ENCODE assay signal across 30 mouse cellular contexts in genomic region chr4:53495646-53496045, GRCm38 (mm10). TPM values are rescaled to one million over a fixed set of nuclear protein-coding genes. Genes with fewer than 3 reads are reported as not detected.
DNase-seq lines count a peak whose midpoint lies in the region; ATAC-seq and TF ChIP-seq lines count a peak whose summit lies in the region.
"Had no signal": no experiment of that assay in that cellular context is flagged by ENCODE, and none has a peak within 500 bp of the region (broad histone marks: within the 10 kb centered on the region; RNA-seq: fewer than 3 reads in every experiment).

No protein-coding gene starts in this region.

- no peaks in the 10 kb centered on the region for H3K9me3 ChIP-seq in heart, embryonic 13.5 days
- H3K9me3 ChIP-seq in heart, embryonic 11.5 days (replicated peaks; ENCODE audit: control insufficient read depth, low read length): no peaks in the 10 kb centered on the region
- H3K9me3 ChIP-seq in midbrain, embryonic 11.5 days (ENCODE audit: control insufficient read depth, low read length): no peaks in the 10 kb centered on the region
- no peaks in the 10 kb centered on the region for H3K9me3 ChIP-seq in midbrain, embryonic 15.5 days
- no peaks in the 10 kb centered on the region for H3K9me3 ChIP-seq in midbrain, embryonic 16.5 days (replicated peaks; ENCODE audit: control insufficient read depth, low read length, poor library complexity, severe bottlenecking)
- H3K9me3 ChIP-seq in midbrain, postnatal 0 days (ENCODE audit: low read length): no peaks in the 10 kb centered on the region
- no peaks in the 10 kb centered on the region for H3K9me3 ChIP-seq in hindbrain, embryonic 14.5 days (ENCODE audit: control insufficient read depth, low read length)
- H3K9me3 ChIP-seq: embryonic facial prominence, embryonic 10.5 days; embryonic facial prominence, embryonic 13.5 days; forebrain, embryonic 15.5 days; heart, embryonic 10.5 days; heart, embryonic 15.5 days; hindbrain, embryonic 10.5 days; hindbrain, embryonic 13.5 days had no signal

- no peak for ATAC-seq in heart, embryonic 13.5 days (ENCODE audit: extremely low read depth, insufficient number of reproducible peaks, low FRiP score, low TSS enrichment)
- no peak for ATAC-seq in heart, embryonic 11.5 days (replicated peaks; ENCODE audit: insufficient number of reproducible peaks, low FRiP score, low TSS enrichment)
- peak; percentile 72 for ATAC-seq in midbrain, embryonic 11.5 days (ENCODE audit: low FRiP score)
- ATAC-seq in midbrain, embryonic 15.5 days (replicated peaks): no peak
- peak; percentile 47; the same call in 1 of the 2 replicates for ATAC-seq in midbrain, embryonic 16.5 days
- ATAC-seq in midbrain, postnatal 0 days (ENCODE audit: low FRiP score): no peak
- no peak for ATAC-seq in hindbrain, embryonic 14.5 days (ENCODE audit: low FRiP score)
- ATAC-seq: CD4-positive, CD25-positive, alpha-beta regulatory T cell, adult 4 months; forebrain, embryonic 15.5 days; hindbrain, postnatal 0 days had no signal

- H3K36me3 ChIP-seq in heart, embryonic 13.5 days: no peaks in the 10 kb centered on the region; the same call in 1 of the 2 replicates
- no peaks in the 10 kb centered on the region; the same call in 1 of the 2 replicates for H3K36me3 ChIP-seq in heart, embryonic 11.5 days (ENCODE audit: control insufficient read depth, insufficient read depth, low read length)
- no peaks in the 10 kb centered on the region for H3K36me3 ChIP-seq in midbrain, embryonic 11.5 days (ENCODE audit: control insufficient read depth, insufficient read depth, low read length)
- no peaks in the 10 kb centered on the region for H3K36me3 ChIP-seq in midbrain, embryonic 15.5 days (replicated peaks)
- no peaks in the 10 kb centered on the region for H3K36me3 ChIP-seq in midbrain, embryonic 16.5 days (ENCODE audit: control insufficient read depth, insufficient read depth, low read length)
- no peaks in the 10 kb centered on the region for H3K36me3 ChIP-seq in midbrain, postnatal 0 days (ENCODE audit: insufficient read depth, low read length)
- no peaks in the 10 kb centered on the region for H3K36me3 ChIP-seq in hindbrain, embryonic 14.5 days (replicated peaks; ENCODE audit: control insufficient read depth, insufficient read depth)
- H3K36me3 ChIP-seq: embryonic facial prominence, embryonic 10.5 days; embryonic facial prominence, embryonic 13.5 days; forebrain, embryonic 15.5 days; heart, embryonic 10.5 days; heart, embryonic 15.5 days; hindbrain, embryonic 10.5 days; hindbrain, embryonic 13.5 days had no signal

- DNase-seq in midbrain, embryonic 11.5 days (ENCODE audit: low spot score, missing footprints): no peak
- DNase-seq in midbrain, postnatal 0 days (ENCODE audit: low spot score): no peak
- peak; percentile 38 for DNase-seq in retina, postnatal 1 day
- no peak for DNase-seq in hindbrain, embryonic 14.5 days (ENCODE audit: low spot score)
- DNase-seq: adrenal gland, adult 2 months; adrenal gland, postnatal 14 days; cerebellum, adult 11-12 months; cerebellum, adult 8-10 months; cerebellum, postnatal 10 days; cerebellum, postnatal 36 days; embryo, embryonic 11 days; gastrocnemius, postnatal 10 days; gastrocnemius, postnatal 36 days; heart, adult 2 months; heart, postnatal 10 days; heart, postnatal 36 days had no signal

- no peak for TF ChIP-seq CTCF in midbrain, postnatal 0 days (IDR thresholded peaks at IDR 0.05)

- no peak overlapping the region for H3K4me3 ChIP-seq in heart, embryonic 13.5 days
- H3K4me3 ChIP-seq in heart, embryonic 11.5 days (ENCODE audit: low read depth, low read length): no peak overlapping the region
- no peak overlapping the region for H3K4me3 ChIP-seq in midbrain, embryonic 11.5 days (ENCODE audit: low read depth, low read length)
- H3K4me3 ChIP-seq in midbrain, embryonic 15.5 days: no peak overlapping the region
- H3K4me3 ChIP-seq in midbrain, embryonic 16.5 days (ENCODE audit: low read depth, low read length): no peak overlapping the region
- no peak overlapping the region for H3K4me3 ChIP-seq in midbrain, postnatal 0 days (ENCODE audit: low read depth, low read length)
- no peak overlapping the region for H3K4me3 ChIP-seq in hindbrain, embryonic 14.5 days (replicated peaks; ENCODE audit: low read length)
- H3K4me3 ChIP-seq: embryonic facial prominence, embryonic 10.5 days; embryonic facial prominence, embryonic 13.5 days; erythroblast, embryonic 14.5 days; forebrain, embryonic 15.5 days; heart, adult 2 months; heart, embryonic 10.5 days; heart, embryonic 15.5 days; hindbrain, embryonic 10.5 days; hindbrain, embryonic 13.5 days had no signal

- H3K27me3 ChIP-seq in heart, embryonic 13.5 days (replicated peaks): no peaks in the 10 kb centered on the region
- no peaks in the 10 kb centered on the region for H3K27me3 ChIP-seq in heart, embryonic 11.5 days (ENCODE audit: control insufficient read depth, insufficient read depth, low read length)
- no peaks in the 10 kb centered on the region for H3K27me3 ChIP-seq in midbrain, embryonic 11.5 days (ENCODE audit: control insufficient read depth, insufficient read depth, low read length)
- no peaks in the 10 kb centered on the region for H3K27me3 ChIP-seq in midbrain, embryonic 15.5 days (replicated peaks)
- no peaks in the 10 kb centered on the region for H3K27me3 ChIP-seq in midbrain, embryonic 16.5 days (ENCODE audit: control insufficient read depth, insufficient read depth, low read depth, low read length)
- no peaks in the 10 kb centered on the region for H3K27me3 ChIP-seq in midbrain, postnatal 0 days (ENCODE audit: insufficient read depth, low read length)
- H3K27me3 ChIP-seq in hindbrain, embryonic 14.5 days (ENCODE audit: control insufficient read depth, insufficient read depth, low read length): no peaks in the 10 kb centered on the region
- H3K27me3 ChIP-seq: embryonic facial prominence, embryonic 13.5 days; forebrain, embryonic 15.5 days; heart, embryonic 15.5 days; hindbrain, embryonic 13.5 days had no signal

- WGBS in heart, embryonic 13.5 days: 27% methylated on average over 2 of the region's 2 CpGs
- WGBS in heart, embryonic 11.5 days (ENCODE audit: insufficient replicate concordance): 40% methylated on average over 2 of the region's 2 CpGs
- 23% methylated on average over 2 of the region's 2 CpGs for WGBS in midbrain, embryonic 11.5 days
- WGBS in midbrain, embryonic 15.5 days: 13% methylated on average over 2 of the region's 2 CpGs
- WGBS in midbrain, embryonic 16.5 days: 8% methylated on average over 2 of the region's 2 CpGs
- 17% methylated on average over 2 of the region's 2 CpGs for WGBS in midbrain, postnatal 0 days
- 49% methylated on average over 2 of the region's 2 CpGs for WGBS in hindbrain, embryonic 14.5 days

- no peak overlapping the region for H3K9ac ChIP-seq in heart, embryonic 13.5 days
- no peak overlapping the region for H3K9ac ChIP-seq in heart, embryonic 11.5 days (ENCODE audit: low read depth, low read length)
- H3K9ac ChIP-seq in midbrain, embryonic 11.5 days (ENCODE audit: low read length): no peak overlapping the region
- no peak overlapping the region for H3K9ac ChIP-seq in midbrain, embryonic 15.5 days
- H3K9ac ChIP-seq in midbrain, embryonic 16.5 days (ENCODE audit: low read depth, low read length): no peak overlapping the region
- H3K9ac ChIP-seq in midbrain, postnatal 0 days (replicated peaks; ENCODE audit: low read length, poor library complexity, severe bottlenecking): no peak overlapping the region
- no peak overlapping the region for H3K9ac ChIP-seq in hindbrain, embryonic 14.5 days
- H3K9ac ChIP-seq: embryonic facial prominence, embryonic 13.5 days; forebrain, embryonic 15.5 days; heart, embryonic 15.5 days; hindbrain, embryonic 13.5 days had no signal

- H3K27ac ChIP-seq in heart, embryonic 13.5 days (replicated peaks): 0 out of 2 replicates have a peak overlapping the region, but pooled peaks have one; percentile 9
- no peak overlapping the region for H3K27ac ChIP-seq in heart, embryonic 11.5 days (ENCODE audit: low read depth, low read length)
- no peak overlapping the region for H3K27ac ChIP-seq in midbrain, embryonic 11.5 days (ENCODE audit: low read depth, low read length)
- no peak overlapping the region for H3K27ac ChIP-seq in midbrain, embryonic 15.5 days
- H3K27ac ChIP-seq in midbrain, embryonic 16.5 days (ENCODE audit: low read length): no peak overlapping the region
- H3K27ac ChIP-seq in midbrain, postnatal 0 days (ENCODE audit: low read depth, low read length): no peak overlapping the region
- no peak overlapping the region for H3K27ac ChIP-seq in hindbrain, embryonic 14.5 days
- H3K27ac ChIP-seq: embryonic facial prominence, embryonic 10.5 days; embryonic facial prominence, embryonic 13.5 days; forebrain, embryonic 15.5 days; heart, adult 2 months; heart, embryonic 10.5 days; heart, embryonic 15.5 days; hindbrain, embryonic 10.5 days; hindbrain, embryonic 13.5 days; hindbrain, postnatal 0 days had no signal

- H3K4me2 ChIP-seq in heart, embryonic 13.5 days: no peak overlapping the region
- H3K4me2 ChIP-seq in heart, embryonic 11.5 days: no peak overlapping the region
- H3K4me2 ChIP-seq in midbrain, embryonic 11.5 days: no peak overlapping the region
- H3K4me2 ChIP-seq in midbrain, embryonic 15.5 days: no peak overlapping the region
- H3K4me2 ChIP-seq in midbrain, embryonic 16.5 days (ENCODE audit: low read length): no peak overlapping the region
- H3K4me2 ChIP-seq in midbrain, postnatal 0 days (ENCODE audit: low read depth, low read length, poor library complexity, severe bottlenecking): no peak overlapping the region
- H3K4me2 ChIP-seq in hindbrain, embryonic 14.5 days (replicated peaks): no peak overlapping the region
- H3K4me2 ChIP-seq: embryonic facial prominence, embryonic 13.5 days; forebrain, embryonic 15.5 days; heart, embryonic 15.5 days; hindbrain, embryonic 13.5 days had no signal

- peaks cover 21% of the 10 kb centered on the region for H3K4me1 ChIP-seq in heart, embryonic 13.5 days
- peaks cover 13% of the 10 kb centered on the region for H3K4me1 ChIP-seq in heart, embryonic 11.5 days (ENCODE audit: control insufficient read depth, insufficient read depth, low read length)
- H3K4me1 ChIP-seq in midbrain, embryonic 11.5 days (ENCODE audit: control insufficient read depth, insufficient read depth, low read length): peaks cover 6% of the 10 kb centered on the region
- H3K4me1 ChIP-seq in midbrain, embryonic 15.5 days: peaks cover 9% of the 10 kb centered on the region; the same call in 1 of the 2 replicates
- peaks cover 7% of the 10 kb centered on the region for H3K4me1 ChIP-seq in midbrain, embryonic 16.5 days (ENCODE audit: control insufficient read depth, insufficient read depth, low read length)
- H3K4me1 ChIP-seq in midbrain, postnatal 0 days (ENCODE audit: insufficient read depth, low read length): no peaks in the 10 kb centered on the region
- peaks cover 11% of the 10 kb centered on the region for H3K4me1 ChIP-seq in hindbrain, embryonic 14.5 days (replicated peaks; ENCODE audit: control insufficient read depth, insufficient read depth, low read length)
- H3K4me1 ChIP-seq: embryonic facial prominence, embryonic 10.5 days; embryonic facial prominence, embryonic 13.5 days had no signal

RNA-seq across cellular contexts. Expression of gene Slc44a1, which starts 55.4 kb away (rescaled TPM):
- 17.0 and 17.1 TPM in 2 replicates for polyA plus RNA-seq in heart, embryonic 13.5 days (2015; fragmentation: Nextera tagmentation; extraction: Ambion mirVana)
- 19.5 and 25.5 TPM in 2 replicates for polyA plus RNA-seq in heart, embryonic 11.5 days (2014; fragmentation: Nextera tagmentation; extraction: Ambion mirVana)
- 15.6 and 16.8 TPM in 2 replicates for polyA plus RNA-seq in midbrain, embryonic 11.5 days (2014; fragmentation: Nextera tagmentation; extraction: Ambion mirVana)
- polyA plus RNA-seq in midbrain, embryonic 15.5 days (2015; fragmentation: Nextera tagmentation; extraction: Ambion mirVana): 9.6 and 10.6 TPM in 2 replicates
- polyA plus RNA-seq in midbrain, embryonic 16.5 days (2015; fragmentation: Nextera tagmentation; extraction: Ambion mirVana): 9.5 and 9.6 TPM in 2 replicates
- total RNA-seq in midbrain, postnatal 0 days (2014; rRNA removed): 23.2 and 24.2 TPM in 2 replicates
- 8.3 and 8.6 TPM in 2 replicates for polyA plus RNA-seq in midbrain, postnatal 0 days (2015; fragmentation: Nextera tagmentation; extraction: Ambion mirVana)
- 16.6 and 17.7 TPM in 2 replicates for polyA plus RNA-seq in hindbrain, embryonic 14.5 days (2014; fragmentation: Nextera tagmentation; extraction: Ambion mirVana)

Comparison
In these comparisons a context has a peak if more than half of its experiments do, and no peak if none do; other contexts are left out.
1. ATAC-seq: peak in midbrain, embryonic 11.5 days (single experiment) and midbrain, embryonic 16.5 days (single experiment); none in heart, embryonic 13.5 days (single experiment), heart, embryonic 11.5 days (single experiment), midbrain, embryonic 15.5 days (single experiment), midbrain, postnatal 0 days (single experiment) and hindbrain, embryonic 14.5 days (single experiment).